Mouse (Mus musculus): ENCODE measurements around the gene Mylk4. TPM values are rescaled to one million over a fixed set of nuclear protein-coding genes. Genes with fewer than 3 reads are reported as not detected.
A peak's percentile ranks its signal among the peaks of the same experiment; 100 is the strongest.

Mylk4 gene
- polyA plus RNA-seq, 1 experiment from 2014 or later, result not detected

GRCm38 (mm10) chr13:32731283-32731682 lies 52.5 kb downstream of the Mylk4 start:
- H3K4me2 ChIP-seq (ENCODE audit: low read depth, low read length), result no peak overlapping the region
- H3K4me3 ChIP-seq (ENCODE audit: low read depth, low read length), result no peak overlapping the region
- H3K27ac ChIP-seq (ENCODE audit: low read depth), result no peak overlapping the region
- no peaks in the 10 kb centered on the region for H3K4me1 ChIP-seq (ENCODE audit: insufficient read depth)
- DNase-seq (no peak), ATAC-seq (no peak)
- 0 out of 2 replicates have a peak, but pooled peaks have one; percentile 31 for TF ChIP-seq CTCF (IDR thresholded peaks at IDR 0.05; ENCODE audit: low read depth)
- TF ChIP-seq EP300 (IDR thresholded peaks at IDR 0.05; ENCODE audit: low read depth), result no peak
- 0 out of 2 replicates have a peak, but pooled peaks cover 4% of the 10 kb centered on the region for H3K27me3 ChIP-seq (ENCODE audit: insufficient read depth, low read length)
- no peak overlapping the region for H3K9ac ChIP-seq (replicated peaks)
- H3K9me3 ChIP-seq (ENCODE audit: low read length), result no peaks in the 10 kb centered on the region
- H3K36me3 ChIP-seq (replicated peaks; ENCODE audit: insufficient read depth, low read length), result no peaks in the 10 kb centered on the region

DNA sequence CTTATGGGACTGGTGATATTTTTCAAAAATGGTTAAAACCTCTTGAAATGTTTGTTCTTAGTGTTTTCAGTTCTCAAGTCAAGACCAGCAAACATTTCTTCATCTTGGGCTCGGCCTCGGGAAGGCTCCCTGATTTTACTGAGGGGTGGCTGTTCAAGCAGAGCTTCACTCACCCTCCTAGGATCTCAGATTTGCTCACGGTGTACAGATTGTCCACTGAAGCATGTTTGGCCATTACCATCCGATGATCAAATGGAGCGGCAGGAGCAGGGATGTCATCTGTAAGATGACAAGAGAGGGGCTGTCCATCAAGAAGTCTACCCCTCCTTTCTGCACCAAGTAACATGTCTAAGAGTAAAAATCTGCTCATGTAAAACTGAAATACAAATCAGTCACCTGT lies 59.1 kb downstream of the Mylk4 start:
- no peaks in the 10 kb centered on the region for H3K9me3 ChIP-seq (ENCODE audit: low read length)
- no peaks in the 10 kb centered on the region for H3K4me1 ChIP-seq (ENCODE audit: insufficient read depth)
- DNase-seq, result no peak
- ATAC-seq, result no peak
- TF ChIP-seq CTCF (IDR thresholded peaks at IDR 0.05; ENCODE audit: low read depth) (no peak), EP300 (IDR thresholded peaks at IDR 0.05; ENCODE audit: low read depth) (no peak)
- H3K27ac ChIP-seq (ENCODE audit: low read depth), result no peak overlapping the region
- no peak overlapping the region for H3K9ac ChIP-seq (replicated peaks)
- no peak overlapping the region for H3K4me3 ChIP-seq (ENCODE audit: low read depth, low read length)
- H3K27me3 ChIP-seq (ENCODE audit: insufficient read depth, low read length), result no peaks in the 10 kb centered on the region
- H3K4me2 ChIP-seq (ENCODE audit: low read depth, low read length), result no peak overlapping the region
- WGBS (ENCODE audit: insufficient replicate concordance), result 78% methylated on average over 5 of the region's 5 CpGs
- H3K36me3 ChIP-seq (replicated peaks; ENCODE audit: insufficient read depth, low read length), result no peaks in the 10 kb centered on the region

DNA sequence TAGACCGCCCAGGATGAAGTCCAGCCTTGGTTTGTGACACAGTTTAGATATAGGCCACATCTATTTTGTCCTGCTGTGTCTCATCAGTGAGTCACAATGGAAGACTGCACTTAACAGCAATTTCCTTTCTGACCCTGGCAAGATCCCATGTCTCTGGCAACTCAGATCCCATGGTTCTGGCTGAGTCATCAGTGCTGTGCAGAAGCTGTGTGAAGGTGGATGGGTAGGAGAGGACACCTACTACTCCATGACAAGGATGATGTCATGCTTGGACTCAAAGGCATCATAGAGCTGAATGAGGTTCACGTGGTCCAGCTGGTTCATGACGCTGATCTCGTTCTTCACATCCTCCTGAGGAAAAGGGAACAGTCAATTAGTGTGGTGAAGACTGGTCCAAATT lies 62.0 kb downstream of the Mylk4 start:
- Histone ChIP-seq H3K9ac (replicated peaks) (no peak overlapping the region), H3K36me3 (replicated peaks; ENCODE audit: insufficient read depth, low read length) (no peaks in the 10 kb centered on the region), H3K4me2 (ENCODE audit: low read depth, low read length) (no peak overlapping the region), H3K9me3 (ENCODE audit: low read length) (no peaks in the 10 kb centered on the region), H3K27ac (ENCODE audit: low read depth) (no peak overlapping the region), H3K4me3 (ENCODE audit: low read depth, low read length) (no peak overlapping the region), H3K4me1 (ENCODE audit: insufficient read depth) (no peaks in the 10 kb centered on the region), H3K27me3 (ENCODE audit: insufficient read depth, low read length) (no peaks in the 10 kb centered on the region)
- DNase-seq, result no peak
- TF ChIP-seq CTCF (IDR thresholded peaks at IDR 0.05; ENCODE audit: low read depth), result no peak
- WGBS (ENCODE audit: insufficient replicate concordance), result 84% methylated on average over 4 of the region's 4 CpGs
- no peak for ATAC-seq

DNA sequence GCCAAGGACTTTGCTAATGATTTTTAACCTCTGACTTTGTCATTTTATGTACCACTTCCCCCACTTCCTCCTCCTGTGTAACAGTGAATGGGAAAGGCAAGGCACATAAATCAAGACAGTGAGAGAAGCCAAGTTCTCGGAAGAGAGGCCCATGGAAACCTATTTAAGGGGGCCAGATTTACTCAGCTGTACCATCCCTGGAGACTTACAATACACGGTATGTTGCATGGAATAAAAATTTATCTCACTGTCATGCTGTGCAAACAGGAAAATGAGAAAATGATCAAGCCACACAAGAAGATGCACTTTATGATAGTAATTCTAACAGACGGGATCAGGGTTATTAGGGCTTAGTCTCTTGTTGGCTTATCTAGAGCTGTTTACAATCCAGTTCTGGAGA lies 64.5 kb downstream of the Mylk4 start:
- DNase-seq, result no peak
- Histone ChIP-seq H3K9me3 (ENCODE audit: low read length) (no peaks in the 10 kb centered on the region), H3K4me2 (ENCODE audit: low read depth, low read length) (no peak overlapping the region), H3K4me3 (ENCODE audit: low read depth, low read length) (no peak overlapping the region), H3K27me3 (ENCODE audit: insufficient read depth, low read length) (no peaks in the 10 kb centered on the region), H3K4me1 (ENCODE audit: insufficient read depth) (no peaks in the 10 kb centered on the region), H3K9ac (replicated peaks) (no peak overlapping the region), H3K27ac (ENCODE audit: low read depth) (no peak overlapping the region), H3K36me3 (replicated peaks; ENCODE audit: insufficient read depth, low read length) (no peaks in the 10 kb centered on the region)
- 41% methylated on average over 3 of the region's 3 CpGs for WGBS (ENCODE audit: insufficient replicate concordance)
- ATAC-seq, result no peak
- TF ChIP-seq CTCF (IDR thresholded peaks at IDR 0.05; ENCODE audit: low read depth) (no peak), EP300 (IDR thresholded peaks at IDR 0.05; ENCODE audit: low read depth) (no peak)

DNA sequence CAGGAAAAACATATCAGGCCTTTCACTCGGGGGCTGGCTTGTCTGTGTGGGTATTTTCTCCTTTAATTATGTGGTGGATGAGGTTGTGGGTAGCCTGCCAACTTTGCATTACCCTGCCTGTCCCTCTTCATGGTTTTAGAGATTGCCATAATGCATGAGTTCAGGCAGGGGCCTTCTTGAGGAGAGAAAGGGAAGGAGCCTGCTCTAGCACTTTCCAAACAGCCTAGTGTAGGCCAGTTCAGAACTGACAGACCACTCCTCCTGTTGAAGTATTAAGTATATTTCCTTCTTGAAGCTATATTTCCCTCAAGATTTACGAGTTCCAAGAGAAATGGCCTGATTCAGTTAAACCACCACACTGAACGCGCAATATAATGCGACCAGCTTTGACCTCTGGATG lies 66.0 kb downstream of the Mylk4 start:
- Histone ChIP-seq H3K4me1 (ENCODE audit: insufficient read depth) (no peaks in the 10 kb centered on the region), H3K36me3 (replicated peaks; ENCODE audit: insufficient read depth, low read length) (no peaks in the 10 kb centered on the region), H3K9ac (replicated peaks) (no peak overlapping the region), H3K4me3 (ENCODE audit: low read depth, low read length) (no peak overlapping the region), H3K27me3 (ENCODE audit: insufficient read depth, low read length) (no peaks in the 10 kb centered on the region), H3K9me3 (ENCODE audit: low read length) (no peaks in the 10 kb centered on the region), H3K4me2 (ENCODE audit: low read depth, low read length) (no peak overlapping the region), H3K27ac (ENCODE audit: low read depth) (no peak overlapping the region)
- 70% methylated on average over 5 of the region's 5 CpGs for WGBS (ENCODE audit: insufficient replicate concordance)
- no peak for ATAC-seq
- no peak for DNase-seq
- no peak for TF ChIP-seq CTCF (IDR thresholded peaks at IDR 0.05; ENCODE audit: low read depth)
- TF ChIP-seq EP300 (IDR thresholded peaks at IDR 0.05; ENCODE audit: low read depth), result no peak

DNA sequence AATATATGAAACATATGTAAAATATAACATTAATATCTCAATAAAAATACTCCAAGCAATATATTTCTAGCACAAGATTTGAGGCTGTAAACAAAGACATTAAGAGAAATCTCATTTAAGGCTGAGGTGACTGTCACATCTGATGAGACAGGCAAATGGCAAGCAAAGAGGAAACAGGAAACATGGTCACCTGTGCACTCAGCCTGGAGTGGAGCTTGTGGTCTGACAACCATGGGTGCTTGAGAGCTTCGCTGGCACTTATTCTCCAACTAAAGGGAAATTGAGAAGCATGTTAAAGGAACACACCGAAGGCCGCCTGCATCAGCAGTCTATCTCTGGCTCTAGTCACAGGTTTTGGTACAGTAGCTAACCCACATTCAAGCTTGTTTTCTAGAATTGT lies 71.2 kb downstream of the Mylk4 start:
- DNase-seq (no peak), ATAC-seq (no peak)
- Histone ChIP-seq H3K9me3 (ENCODE audit: low read length) (no peaks in the 10 kb centered on the region), H3K4me3 (ENCODE audit: low read depth, low read length) (no peak overlapping the region), H3K36me3 (replicated peaks; ENCODE audit: insufficient read depth, low read length) (no peaks in the 10 kb centered on the region), H3K9ac (replicated peaks) (no peak overlapping the region), H3K27me3 (ENCODE audit: insufficient read depth, low read length) (no peaks in the 10 kb centered on the region), H3K27ac (ENCODE audit: low read depth) (no peak overlapping the region), H3K4me2 (ENCODE audit: low read depth, low read length) (no peak overlapping the region), H3K4me1 (ENCODE audit: insufficient read depth) (no peaks in the 10 kb centered on the region)
- WGBS (ENCODE audit: insufficient replicate concordance), result 48% methylated on average over 3 of the region's 3 CpGs
- TF ChIP-seq CTCF (IDR thresholded peaks at IDR 0.05; ENCODE audit: low read depth), result no peak
- TF ChIP-seq EP300 (IDR thresholded peaks at IDR 0.05; ENCODE audit: low read depth), result no peak

GRCm38 (mm10) chr13:32707894-32708293 lies 75.9 kb downstream of the Mylk4 start:
- H3K36me3 ChIP-seq (replicated peaks; ENCODE audit: insufficient read depth, low read length), result no peaks in the 10 kb centered on the region
- no peaks in the 10 kb centered on the region for H3K4me1 ChIP-seq (ENCODE audit: insufficient read depth)
- ATAC-seq, result no peak
- H3K4me2 ChIP-seq (ENCODE audit: low read depth, low read length), result no peak overlapping the region
- no peak overlapping the region for H3K27ac ChIP-seq (ENCODE audit: low read depth)
- WGBS (ENCODE audit: insufficient replicate concordance), result 67% methylated on average over 2 of the region's 2 CpGs
- no peaks in the 10 kb centered on the region for H3K9me3 ChIP-seq (ENCODE audit: low read length)
- no peak overlapping the region for H3K9ac ChIP-seq (replicated peaks)
- TF ChIP-seq EP300 (IDR thresholded peaks at IDR 0.05; ENCODE audit: low read depth) (no peak), CTCF (IDR thresholded peaks at IDR 0.05; ENCODE audit: low read depth) (no peak)
- DNase-seq, result no peak
- H3K4me3 ChIP-seq (ENCODE audit: low read depth, low read length), result no peak overlapping the region
- H3K27me3 ChIP-seq (ENCODE audit: insufficient read depth, low read length), result no peaks in the 10 kb centered on the region
